Mouse (Mus musculus) liver, embryonic 15.5 days (tissue): ENCODE measurements at regions not wholly inside any gene's neighbourhood (a gene's known extent, or its start where the extent isn't known, plus 50 kb on each side); places are given as distances from the start of the nearest gene placed in this dataset.

Experiments
- ATAC-seq: fragments of 200-750 bp; cut with Nextera tagmentation; 2 replicates; pipeline ENCODE4 v1.8.0; 2017; ENCODE audit warnings: moderate number of reproducible peaks, mild to moderate bottlenecking, moderate library complexity; ENCODE audit not compliant: insufficient read depth
- H3K27ac ChIP-seq: fragments of 300-500 bp; sonication (generic); replicated peaks from 2 replicates; pipeline ENCODE4 v1.5.1; 2015; ENCODE audit warnings: mild to moderate bottlenecking, inconsistent platforms
- H3K27me3 ChIP-seq: fragments of 300-500 bp; sonication (generic); 2 replicates; pipeline ENCODE4 v1.6.1; 2015; ENCODE audit warnings: mild to moderate bottlenecking, inconsistent platforms
- H3K36me3 ChIP-seq: fragments of 300-500 bp; sonication (generic); replicated peaks from 2 replicates; pipeline ENCODE4 v1.6.1; 2015; ENCODE audit warnings: moderate library complexity, mild to moderate bottlenecking, inconsistent platforms
- H3K4me1 ChIP-seq: fragments of 300-500 bp; sonication (generic); replicated peaks from 2 replicates; pipeline ENCODE4 v1.6.1; 2015; ENCODE audit warnings: inconsistent platforms
- H3K4me2 ChIP-seq: fragments of 300-500 bp; sonication (generic); 2 replicates; pipeline ENCODE4 v1.6.1; 2015; ENCODE audit warnings: moderate library complexity, mild to moderate bottlenecking, inconsistent platforms
- H3K4me3 ChIP-seq: fragments of 300-500 bp; sonication (generic); replicated peaks from 2 replicates; pipeline ENCODE4 v1.5.1; 2015; ENCODE audit warnings: mild to moderate bottlenecking, inconsistent platforms
- H3K9ac ChIP-seq: fragments of 300-500 bp; sonication (generic); 2 replicates; pipeline ENCODE4 v1.6.1; 2015; ENCODE audit warnings: moderate library complexity, mild to moderate bottlenecking, inconsistent platforms
- H3K9me3 ChIP-seq: fragments of 300-500 bp; sonication (generic); replicated peaks from 2 replicates; pipeline ENCODE4 v1.6.1; 2016; ENCODE audit warnings: inconsistent platforms
- WGBS: fragments of 180-500 bp; shearing (Covaris S2); methylation state at CpG from one replicate; pipeline ENCODE4 v1.1.7; 2015; ENCODE audit warnings: mixed read lengths; ENCODE audit not compliant: insufficient replicate concordance; 5-methylcytosine and 5-hydroxymethylcytosine counted together

GRCm38 (mm10) chr17:4806051-4806450 is 188.1 kb upstream of the Arid1b start:
- no peaks in the 10 kb centered on the region for H3K9me3 ChIP-seq
- WGBS, result 40% methylated on average over 5 of the region's 5 CpGs
- H3K4me3 ChIP-seq, result no peak overlapping the region
- no peak overlapping the region for H3K27ac ChIP-seq
- no peaks in the 10 kb centered on the region for H3K27me3 ChIP-seq
- no peak overlapping the region for H3K9ac ChIP-seq
- H3K4me2 ChIP-seq, result no peak overlapping the region
- ATAC-seq, result no peak
- H3K36me3 ChIP-seq, result no peaks in the 10 kb centered on the region
- no peaks in the 10 kb centered on the region for H3K4me1 ChIP-seq

DNA sequence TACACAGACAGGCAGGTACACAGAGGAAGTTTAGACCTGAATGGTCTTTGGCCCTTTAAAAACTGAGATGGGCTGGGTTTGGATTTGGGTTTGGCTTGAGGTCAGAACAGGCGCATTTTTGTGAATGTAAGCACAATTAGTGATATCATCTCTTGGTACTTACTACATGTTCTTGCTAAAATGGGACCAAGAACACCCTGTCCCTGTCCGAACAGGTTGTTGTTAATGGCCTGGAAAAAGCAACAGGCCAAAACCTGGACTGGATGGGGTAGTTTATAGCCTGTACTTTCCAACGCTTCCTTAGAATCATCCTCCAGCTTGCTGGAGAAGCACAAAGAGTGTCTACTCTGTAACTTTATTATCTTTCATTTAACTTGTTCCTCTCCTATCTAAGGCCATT is 185.2 kb upstream of the Arid1b start:
- Histone ChIP-seq H3K27me3 (no peaks in the 10 kb centered on the region), H3K4me2 (no peak overlapping the region), H3K27ac (no peak overlapping the region), H3K4me3 (no peak overlapping the region), H3K9me3 (no peaks in the 10 kb centered on the region), H3K36me3 (no peaks in the 10 kb centered on the region), H3K9ac (no peak overlapping the region), H3K4me1 (no peaks in the 10 kb centered on the region)
- WGBS, result 57% methylated on average over 3 of the region's 3 CpGs
- ATAC-seq, result no peak

DNA sequence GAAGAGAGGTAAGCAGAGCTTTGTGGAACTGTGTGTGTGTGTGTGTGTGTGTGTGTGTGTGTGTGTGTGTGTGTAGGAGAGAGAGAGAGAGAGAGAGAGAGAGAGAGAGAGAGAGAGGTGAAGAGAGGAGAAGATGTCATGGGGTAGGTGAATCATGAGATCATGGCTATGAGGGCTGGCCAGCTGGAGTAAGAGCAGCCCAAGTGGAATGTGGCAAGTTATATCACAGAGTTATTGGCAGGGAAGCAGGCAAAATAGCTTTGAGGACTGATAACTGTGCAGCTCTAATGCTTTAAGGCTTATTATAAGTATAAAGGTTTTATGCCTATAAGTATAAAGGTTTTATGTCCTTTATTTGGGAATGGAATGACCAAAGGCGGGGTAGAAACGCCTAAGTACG is 180.9 kb upstream of the Arid1b start:
- no peak overlapping the region for H3K27ac ChIP-seq
- no peak for ATAC-seq
- no peak overlapping the region for H3K9ac ChIP-seq
- H3K4me1 ChIP-seq, result no peaks in the 10 kb centered on the region
- H3K36me3 ChIP-seq, result no peaks in the 10 kb centered on the region
- H3K9me3 ChIP-seq, result no peaks in the 10 kb centered on the region
- H3K4me2 ChIP-seq, result no peak overlapping the region
- WGBS, result 74% methylated on average over 3 of the region's 3 CpGs
- no peak overlapping the region for H3K4me3 ChIP-seq
- no peaks in the 10 kb centered on the region for H3K27me3 ChIP-seq

DNA sequence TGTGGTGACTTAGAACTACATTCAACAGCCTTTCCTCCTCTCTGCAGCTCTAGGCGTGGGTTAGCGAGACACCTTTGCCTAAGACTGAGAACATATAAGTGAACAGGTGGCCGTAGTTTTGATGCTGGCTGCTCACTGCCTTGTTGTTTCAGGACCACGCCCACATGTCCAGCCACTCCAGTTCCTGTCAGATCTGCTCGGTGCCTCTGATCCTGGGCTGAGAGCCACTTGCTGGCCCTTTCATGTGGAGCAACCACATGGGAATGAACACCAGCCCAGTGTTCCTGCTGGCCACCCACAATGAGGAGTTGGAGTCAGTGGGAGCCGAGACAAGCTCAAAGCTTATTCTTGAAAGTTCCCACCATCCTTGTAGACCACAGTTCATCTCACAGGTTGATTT is 180.5 kb upstream of the Arid1b start:
- H3K27ac ChIP-seq, result no peak overlapping the region
- no peaks in the 10 kb centered on the region for H3K4me1 ChIP-seq
- H3K4me2 ChIP-seq, result no peak overlapping the region
- H3K9me3 ChIP-seq, result no peaks in the 10 kb centered on the region
- no peak overlapping the region for H3K4me3 ChIP-seq
- no peak for ATAC-seq
- H3K9ac ChIP-seq, result no peak overlapping the region
- no peaks in the 10 kb centered on the region for H3K36me3 ChIP-seq
- WGBS, result 56% methylated on average over 6 of the region's 6 CpGs
- H3K27me3 ChIP-seq, result no peaks in the 10 kb centered on the region

- H3K9me3 ChIP-seq, result no peaks in the 10 kb centered on the region
- 60% methylated on average over 8 of the region's 8 CpGs for WGBS
Observed at GRCm38 (mm10) chr17:4825221-4825895, 168.8 kb upstream of the Arid1b start.

DNA sequence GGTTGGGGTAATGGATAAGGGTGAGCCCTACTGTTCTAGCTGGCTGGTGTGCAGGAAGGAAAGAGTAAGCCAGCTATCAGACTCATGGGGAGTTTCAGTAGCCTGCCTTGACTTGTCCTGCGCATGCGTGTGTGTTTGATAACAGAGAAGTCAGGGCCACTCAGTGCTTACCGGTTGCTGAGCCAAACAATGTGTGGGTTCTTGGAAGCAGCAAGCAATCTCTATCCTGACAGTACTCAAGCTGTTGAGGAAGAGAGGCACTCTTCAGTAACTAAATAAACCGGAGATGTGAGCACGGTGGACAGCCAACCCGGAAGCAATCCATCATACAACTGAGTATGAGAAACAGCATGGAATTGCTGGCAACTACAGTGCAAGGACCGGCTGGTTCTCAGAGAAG is 160.1 kb upstream of the Arid1b start:
- no peaks in the 10 kb centered on the region for H3K4me1 ChIP-seq
- H3K27ac ChIP-seq, result no peak overlapping the region
- no peaks in the 10 kb centered on the region for H3K9me3 ChIP-seq
- H3K4me2 ChIP-seq, result no peak overlapping the region
- H3K9ac ChIP-seq, result no peak overlapping the region
- H3K27me3 ChIP-seq, result no peaks in the 10 kb centered on the region
- WGBS, result 49% methylated on average over 7 of the region's 7 CpGs
- ATAC-seq, result no peak
- H3K4me3 ChIP-seq, result no peak overlapping the region
- H3K36me3 ChIP-seq, result no peaks in the 10 kb centered on the region

More at GRCm38 (mm10) chr17:4825221-4825895, 168.8 kb upstream of the Arid1b start:
- no peaks in the 10 kb centered on the region for H3K27me3 ChIP-seq
- H3K9ac ChIP-seq, result no peak overlapping the region
- no peak overlapping the region for H3K27ac ChIP-seq
- H3K4me2 ChIP-seq, result no peak overlapping the region
- ATAC-seq, result no peak
- no peaks in the 10 kb centered on the region for H3K4me1 ChIP-seq
- H3K4me3 ChIP-seq, result no peak overlapping the region
- no peaks in the 10 kb centered on the region for H3K36me3 ChIP-seq

DNA sequence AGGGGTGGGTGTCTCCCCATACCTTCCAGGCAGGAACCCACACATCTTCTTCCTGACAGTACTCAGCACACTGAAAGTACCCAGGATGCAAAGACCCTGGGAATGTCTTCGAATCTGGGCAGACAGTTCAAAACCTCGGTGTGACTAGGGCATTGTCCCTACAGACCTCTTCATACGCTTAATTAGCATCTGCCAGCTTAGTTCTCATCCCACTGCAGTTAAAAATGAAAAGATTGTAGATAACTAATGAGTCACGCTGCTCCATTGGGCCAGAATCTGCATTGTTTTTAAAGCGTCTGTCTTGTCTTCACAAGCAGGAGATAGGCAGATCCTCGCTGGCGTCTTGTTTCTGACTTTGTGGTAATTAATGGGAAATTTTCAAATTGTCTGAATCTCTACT is 159.6 kb upstream of the Arid1b start:
- WGBS, result 64% methylated on average over 7 of the region's 7 CpGs

GRCm38 (mm10) chr17:4835065-4835705 is 158.9 kb upstream of the Arid1b start:
- H3K27me3 ChIP-seq, result no peaks in the 10 kb centered on the region
- no peak overlapping the region for H3K4me3 ChIP-seq
- WGBS, result 67% methylated on average over 8 of the region's 8 CpGs
- H3K36me3 ChIP-seq, result no peaks in the 10 kb centered on the region
- H3K9ac ChIP-seq, result no peak overlapping the region
- no peak for ATAC-seq
- H3K4me2 ChIP-seq, result no peak overlapping the region
- no peaks in the 10 kb centered on the region for H3K4me1 ChIP-seq
- no peak overlapping the region for H3K27ac ChIP-seq
- H3K9me3 ChIP-seq, result no peaks in the 10 kb centered on the region

More for the DNA sequence above, 159.6 kb upstream of the Arid1b start:
- Histone ChIP-seq H3K9me3 (no peaks in the 10 kb centered on the region), H3K4me1 (no peaks in the 10 kb centered on the region), H3K36me3 (no peaks in the 10 kb centered on the region), H3K27ac (no peak overlapping the region), H3K4me3 (no peak overlapping the region), H3K4me2 (no peak overlapping the region), H3K9ac (no peak overlapping the region), H3K27me3 (no peaks in the 10 kb centered on the region)
- no peak for ATAC-seq

GRCm38 (mm10) chr17:4840123-4840522 is 154.0 kb upstream of the Arid1b start:
- 52% methylated on average over 3 of the region's 3 CpGs for WGBS
- Histone ChIP-seq H3K36me3 (no peaks in the 10 kb centered on the region), H3K9me3 (no peaks in the 10 kb centered on the region), H3K4me1 (no peaks in the 10 kb centered on the region), H3K4me2 (no peak overlapping the region), H3K4me3 (no peak overlapping the region), H3K9ac (no peak overlapping the region), H3K27me3 (no peaks in the 10 kb centered on the region), H3K27ac (no peak overlapping the region)
- no peak for ATAC-seq

GRCm38 (mm10) chr17:4858304-4858703 is 135.8 kb upstream of the Arid1b start:
- H3K4me2 ChIP-seq, result no peak overlapping the region
- H3K36me3 ChIP-seq, result no peaks in the 10 kb centered on the region
- WGBS, result 55% methylated on average over 3 of the region's 3 CpGs
- no peak overlapping the region for H3K4me3 ChIP-seq
- no peak overlapping the region for H3K9ac ChIP-seq
- no peaks in the 10 kb centered on the region for H3K4me1 ChIP-seq
- no peak overlapping the region for H3K27ac ChIP-seq
- no peaks in the 10 kb centered on the region for H3K27me3 ChIP-seq
- ATAC-seq, result no peak
- H3K9me3 ChIP-seq, result no peaks in the 10 kb centered on the region

DNA sequence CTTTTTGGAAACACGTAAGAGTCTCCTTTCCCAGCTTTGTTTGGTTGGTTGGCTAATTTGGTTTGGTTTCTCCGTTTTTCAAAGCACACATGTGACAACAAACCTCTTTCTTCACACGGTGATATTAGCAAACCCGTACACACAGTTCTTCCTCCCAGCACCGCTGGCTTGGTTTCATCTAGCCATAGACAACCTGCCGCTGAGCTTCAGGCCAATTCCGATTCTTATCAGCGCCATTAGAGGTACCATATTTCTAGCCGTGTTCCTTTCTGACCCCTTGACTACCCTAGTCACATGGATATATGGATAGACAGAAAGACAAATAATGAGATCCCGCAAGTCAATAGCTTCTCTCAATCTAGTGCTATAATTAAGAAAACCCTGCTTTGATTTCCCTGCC is 129.2 kb upstream of the Arid1b start:
- H3K36me3 ChIP-seq, result no peaks in the 10 kb centered on the region
- H3K9me3 ChIP-seq, result no peaks in the 10 kb centered on the region
- 72% methylated on average over 10 of the region's 10 CpGs for WGBS
- H3K9ac ChIP-seq, result no peak overlapping the region
- H3K4me3 ChIP-seq, result no peak overlapping the region
- H3K27ac ChIP-seq, result no peak overlapping the region
- ATAC-seq, result no peak
- no peak overlapping the region for H3K4me2 ChIP-seq
- H3K4me1 ChIP-seq, result no peaks in the 10 kb centered on the region
- H3K27me3 ChIP-seq, result 0 out of 2 replicates have a peak, but pooled peaks cover 3% of the 10 kb centered on the region

- H3K27ac ChIP-seq, result no peak overlapping the region
- no peaks in the 10 kb centered on the region for H3K36me3 ChIP-seq
- H3K9ac ChIP-seq, result no peak overlapping the region
- no peak overlapping the region for H3K4me3 ChIP-seq
- H3K9me3 ChIP-seq, result no peaks in the 10 kb centered on the region
- H3K4me1 ChIP-seq, result no peaks in the 10 kb centered on the region
- 0 out of 2 replicates have a peak, but pooled peaks cover 3% of the 10 kb centered on the region for H3K27me3 ChIP-seq
- 68% methylated on average over 10 of the region's 10 CpGs for WGBS
- no peak for ATAC-seq
- no peak overlapping the region for H3K4me2 ChIP-seq
Observed at GRCm38 (mm10) chr17:4865621-4866020, 128.5 kb upstream of the Arid1b start.
